Comparison of ENCODE assay signal across 29 mouse cellular contexts in the genomic region with DNA sequence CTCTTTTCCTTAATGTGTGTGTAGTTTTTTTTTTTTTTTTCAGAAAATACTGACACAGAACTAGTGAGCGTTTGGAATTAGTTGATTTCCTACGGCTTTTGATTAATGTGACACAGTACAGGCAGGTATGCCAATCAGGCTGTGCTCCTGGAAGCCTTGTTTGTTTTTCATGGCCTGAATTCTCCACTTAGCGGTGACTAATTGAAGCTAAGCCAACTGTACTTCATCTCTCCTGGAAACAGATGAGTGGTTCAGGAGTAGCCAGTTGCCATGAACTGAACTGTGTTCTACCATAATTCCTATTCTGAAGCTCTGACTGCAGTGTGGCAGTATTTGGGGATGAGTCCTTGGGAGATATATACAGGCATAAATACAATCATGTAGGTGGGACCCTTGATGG. TPM values are rescaled to one million over a fixed set of nuclear protein-coding genes. Genes with fewer than 3 reads are reported as not detected.
DNase-seq lines count a peak whose midpoint lies in the region; ATAC-seq and TF ChIP-seq lines count a peak whose summit lies in the region.
"Had no signal": no experiment of that assay in that cellular context is flagged by ENCODE, and none has a peak within 500 bp of the region (broad histone marks: within the 10 kb centered on the region; RNA-seq: fewer than 3 reads in every experiment).

No protein-coding gene starts in this region.

- no peak overlapping the region for H3K4me3 ChIP-seq in heart, embryonic 11.5 days (ENCODE audit: low read depth, low read length)
- no peak overlapping the region for H3K4me3 ChIP-seq in lung, postnatal 0 days (ENCODE audit: low read depth, low read length)
- H3K4me3 ChIP-seq in forebrain, embryonic 12.5 days (replicated peaks), result no peak overlapping the region
- H3K4me3 ChIP-seq: erythroblast, embryonic 14.5 days; hindbrain, embryonic 13.5 days; limb, embryonic 10.5 days; limb, embryonic 15.5 days; midbrain, embryonic 15.5 days; neural tube, embryonic 15.5 days had no signal

- no peak overlapping the region for H3K4me2 ChIP-seq in heart, embryonic 11.5 days
- no peak overlapping the region for H3K4me2 ChIP-seq in lung, postnatal 0 days (replicated peaks; ENCODE audit: low read depth, low read length)
- H3K4me2 ChIP-seq in forebrain, embryonic 12.5 days, result no peak overlapping the region
- H3K4me2 ChIP-seq: hindbrain, embryonic 13.5 days; limb, embryonic 15.5 days; midbrain, embryonic 15.5 days; neural tube, embryonic 15.5 days had no signal

- H3K9me3 ChIP-seq in heart, embryonic 11.5 days (replicated peaks; ENCODE audit: control insufficient read depth, low read length), result no peaks in the 10 kb centered on the region
- H3K9me3 ChIP-seq in lung, postnatal 0 days (ENCODE audit: low read length), result no peaks in the 10 kb centered on the region
- no peaks in the 10 kb centered on the region for H3K9me3 ChIP-seq in forebrain, embryonic 12.5 days
- H3K9me3 ChIP-seq: hindbrain, embryonic 13.5 days; limb, embryonic 10.5 days; limb, embryonic 15.5 days; midbrain, embryonic 15.5 days; neural tube, embryonic 15.5 days had no signal

- ATAC-seq in heart, embryonic 11.5 days (replicated peaks; ENCODE audit: insufficient number of reproducible peaks, low FRiP score, low TSS enrichment), result no peak
- peak; percentile 78 for ATAC-seq in lung, postnatal 0 days
- no peak for ATAC-seq in forebrain, embryonic 12.5 days (ENCODE audit: low FRiP score)
- ATAC-seq: forebrain, embryonic 14.5 days; midbrain, embryonic 15.5 days had no signal

- DNase-seq in heart, postnatal 10 days, result peak; percentile 36 to 53
- DNase-seq in 3T3-L1 (ENCODE audit: low read depth, low spot score), result peak; percentile 40
- DNase-seq in NIH3T3 (ENCODE audit: low read depth), result peak; percentile 26
- peak; percentile 78 for DNase-seq in lung, postnatal 0 days (ENCODE audit: low spot score)
- DNase-seq in ovary, postnatal 14 days (ENCODE audit: low spot score), result no peak
- DNase-seq in ovary, adult 18-20 months (ENCODE audit: low spot score), result no peak
- DNase-seq: adrenal gland, postnatal 10 days; cerebellum, adult 11 months; cerebellum, adult 9-11 months; gastrocnemius, postnatal 14 days; heart, postnatal 36 days; kidney, adult 11 months; kidney, postnatal 36 days; layer of hippocampus, postnatal 36 days; right cerebral cortex, adult 18-20 months; spleen, adult 18-20 months; thymus, postnatal 14 days had no signal

- H3K27ac ChIP-seq in heart, embryonic 11.5 days (ENCODE audit: low read depth, low read length), result no peak overlapping the region
- H3K27ac ChIP-seq in lung, postnatal 0 days (ENCODE audit: low read length), result no peak overlapping the region
- H3K27ac ChIP-seq in forebrain, embryonic 12.5 days, result no peak overlapping the region
- H3K27ac ChIP-seq: hindbrain, embryonic 13.5 days; limb, embryonic 10.5 days; limb, embryonic 15.5 days; liver, embryonic 14.5 days; midbrain, embryonic 15.5 days; neural tube, embryonic 15.5 days had no signal

- TF ChIP-seq EP300 in lung, postnatal 0 days (IDR thresholded peaks at IDR 0.05), result no peak

- no peaks in the 10 kb centered on the region for H3K36me3 ChIP-seq in heart, embryonic 11.5 days (ENCODE audit: control insufficient read depth, insufficient read depth, low read length)
- no peaks in the 10 kb centered on the region for H3K36me3 ChIP-seq in lung, postnatal 0 days (ENCODE audit: insufficient read depth, low read length)
- H3K36me3 ChIP-seq in forebrain, embryonic 12.5 days (replicated peaks), result no peaks in the 10 kb centered on the region
- H3K36me3 ChIP-seq: limb, embryonic 10.5 days; limb, embryonic 15.5 days; midbrain, embryonic 15.5 days; neural tube, embryonic 15.5 days had no signal

- H3K4me1 ChIP-seq in heart, embryonic 11.5 days (ENCODE audit: control insufficient read depth, insufficient read depth, low read length), result 0 out of 2 replicates have a peak, but pooled peaks cover 3% of the 10 kb centered on the region
- no peaks in the 10 kb centered on the region for H3K4me1 ChIP-seq in lung, postnatal 0 days (ENCODE audit: insufficient read depth, low read depth, low read length)
- peaks cover 4% of the 10 kb centered on the region; the same call in 1 of the 2 replicates for H3K4me1 ChIP-seq in forebrain, embryonic 12.5 days

- WGBS in heart, embryonic 11.5 days (ENCODE audit: insufficient replicate concordance), result 82% methylated on average over 3 of the region's 3 CpGs
- WGBS in lung, postnatal 0 days, result 52% methylated on average over 3 of the region's 3 CpGs
- WGBS in forebrain, embryonic 12.5 days, result 86% methylated on average over 3 of the region's 3 CpGs

- no peaks in the 10 kb centered on the region for H3K27me3 ChIP-seq in heart, embryonic 11.5 days (ENCODE audit: control insufficient read depth, insufficient read depth, low read length)
- no peaks in the 10 kb centered on the region for H3K27me3 ChIP-seq in lung, postnatal 0 days (replicated peaks; ENCODE audit: insufficient read depth, low read length)
- no peaks in the 10 kb centered on the region for H3K27me3 ChIP-seq in forebrain, embryonic 12.5 days
- H3K27me3 ChIP-seq: CH12.LX; hindbrain, embryonic 13.5 days; limb, embryonic 15.5 days; midbrain, embryonic 15.5 days; neural tube, embryonic 15.5 days had no signal

- intact Hi-C loops in heart, postnatal 10 days (cut with DNase I), result no loop called here

- no peak overlapping the region for H3K9ac ChIP-seq in heart, embryonic 11.5 days (ENCODE audit: low read depth, low read length)
- H3K9ac ChIP-seq in lung, postnatal 0 days (replicated peaks; ENCODE audit: low read depth), result no peak overlapping the region
- H3K9ac ChIP-seq in forebrain, embryonic 12.5 days, result no peak overlapping the region
- H3K9ac ChIP-seq: hindbrain, embryonic 13.5 days; limb, embryonic 15.5 days; liver, embryonic 14.5 days; midbrain, embryonic 15.5 days; neural tube, embryonic 15.5 days had no signal

- TF ChIP-seq CTCF in lung, postnatal 0 days (IDR thresholded peaks at IDR 0.05), result no peak

RNA-seq across cellular contexts. Expression of a gene that starts 20.9 kb away (rescaled TPM):
- 10 to 100 TPM; 20.1 to 21.7 TPM for total RNA-seq in heart, postnatal 10 days (2021)
- polyA plus RNA-seq in heart, embryonic 11.5 days (2014; fragmentation: Nextera tagmentation; extraction: Ambion mirVana), result 20.8 and 25.0 TPM in 2 replicates
- 12.6 and 13.4 TPM in 2 replicates for polyA plus RNA-seq in lung, postnatal 0 days (2015; fragmentation: Nextera tagmentation; extraction: Ambion mirVana)
- 73.5 and 82.7 TPM in 2 replicates for polyA plus RNA-seq in forebrain, embryonic 12.5 days (2016; fragmentation: Nextera tagmentation; extraction: Ambion mirVana)
- total RNA-seq: megakaryocyte-erythroid progenitor cell, adult 5-6 weeks had no signal
- polyA plus RNA-seq: erythroblast, embryonic 14.5 days had no signal

Comparison
In these comparisons a context has a peak if more than half of its experiments do, and no peak if none do; other contexts are left out.
1. DNase-seq: peak in heart, postnatal 10 days (2 of 2), 3T3-L1 (single experiment), NIH3T3 (single experiment) and lung, postnatal 0 days (single experiment); none in ovary, postnatal 14 days (single experiment) and ovary, adult 18-20 months (single experiment).